Mouse (Mus musculus) thymus, postnatal 14 days (tissue): ENCODE results near the gene Sun1.

Source experiments
- DNase-seq: peaks from one replicate; pipeline ENCODE4 v3.0.0; 2021

Sun1 gene

DNA sequence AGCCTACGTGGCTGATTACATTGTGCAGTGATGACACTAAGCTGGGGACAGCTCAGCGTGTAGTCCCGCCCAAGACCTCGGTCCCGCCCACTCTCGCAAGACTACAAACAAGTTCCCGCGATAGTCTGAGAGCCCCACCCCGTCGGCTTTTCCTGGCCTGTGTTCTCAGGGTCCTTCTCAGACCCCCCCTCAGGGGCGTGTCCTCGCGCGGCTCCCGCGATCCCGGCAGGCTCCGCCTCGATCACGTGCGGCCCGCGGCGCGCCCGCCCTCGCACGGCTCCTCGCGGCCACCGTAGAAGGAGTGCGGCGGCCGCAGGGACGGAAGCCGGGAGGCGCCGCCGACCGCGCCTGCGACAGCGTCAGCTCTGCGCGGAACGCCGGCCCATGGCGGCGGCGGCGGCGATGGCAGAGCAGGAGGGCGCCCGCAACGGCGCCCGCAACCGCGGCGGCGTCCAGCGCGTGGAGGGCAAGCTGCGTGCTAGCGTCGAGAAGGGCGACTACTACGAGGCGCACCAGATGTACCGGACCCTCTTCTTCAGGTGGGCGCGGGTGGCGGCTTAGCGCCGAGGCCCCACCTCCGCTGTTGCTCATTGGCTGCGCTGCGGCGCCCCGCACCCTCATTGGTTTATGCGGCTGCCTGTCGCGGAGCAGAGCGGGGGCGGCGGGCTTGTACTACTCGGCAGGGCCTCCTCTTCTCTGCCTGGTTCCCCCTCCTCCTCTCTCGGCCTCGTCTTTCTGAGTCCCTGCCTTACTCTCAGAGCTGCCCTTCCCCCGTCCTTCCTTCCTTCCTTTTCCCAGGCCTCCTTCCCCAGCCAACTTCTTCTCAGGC, 51.9 kb downstream of the Sun1 start, which contains the start of gene Get4:
Gene Get4 (plus strand): TSS at position 244 of the 829 bp plus-strand sequence.
- peak; percentile 100 for DNase-seq

GRCm38 (mm10) chr5:139252910-139253245, 52.4 kb downstream of the Sun1 start:
- no peak for DNase-seq

DNA sequence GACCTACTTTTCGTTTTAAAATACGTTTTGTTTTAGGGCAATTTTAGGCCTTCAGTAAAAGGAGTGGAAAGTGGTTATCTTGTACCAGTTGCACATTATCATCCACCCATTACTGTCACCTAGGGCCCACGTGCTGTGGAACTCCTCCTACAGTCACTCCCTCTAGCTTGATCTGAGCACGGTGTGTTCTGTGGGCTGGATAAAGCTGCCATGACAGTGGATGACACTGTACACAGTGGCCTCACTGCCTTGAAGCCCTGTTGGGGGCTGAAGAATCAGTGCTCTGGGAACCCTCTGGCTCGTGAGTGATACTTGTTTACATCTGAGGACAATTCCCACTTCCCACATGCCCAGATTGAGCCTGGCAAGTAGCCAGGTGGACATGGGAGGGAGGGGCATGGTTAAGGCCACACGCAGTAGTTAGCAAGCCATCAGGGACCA, 52.9 kb downstream of the Sun1 start:
- peak; percentile 23 for DNase-seq

DNA sequence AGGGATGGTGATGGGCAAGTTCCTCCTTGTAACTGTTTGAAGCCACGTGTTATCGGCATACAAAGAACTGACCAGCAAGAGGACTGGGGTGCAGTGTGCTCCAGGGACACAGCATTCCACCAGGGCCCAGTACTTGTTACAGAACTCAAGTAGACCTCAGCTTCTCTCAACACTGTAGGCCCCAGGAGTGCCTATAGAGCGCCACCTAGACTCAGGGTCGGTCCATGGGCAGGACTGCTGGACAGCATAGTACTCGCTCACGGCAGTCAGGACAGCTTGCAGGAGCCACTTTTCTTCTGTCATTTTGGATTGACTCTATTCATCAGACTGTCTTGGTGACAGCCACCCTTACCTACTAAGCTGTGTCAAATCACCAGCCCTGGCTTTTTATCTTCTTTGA, 54.5 kb downstream of the Sun1 start:
- DNase-seq = no peak

GRCm38 (mm10) chr5:139255777-139256176, 55.3 kb downstream of the Sun1 start:
- no peak for DNase-seq

DNA sequence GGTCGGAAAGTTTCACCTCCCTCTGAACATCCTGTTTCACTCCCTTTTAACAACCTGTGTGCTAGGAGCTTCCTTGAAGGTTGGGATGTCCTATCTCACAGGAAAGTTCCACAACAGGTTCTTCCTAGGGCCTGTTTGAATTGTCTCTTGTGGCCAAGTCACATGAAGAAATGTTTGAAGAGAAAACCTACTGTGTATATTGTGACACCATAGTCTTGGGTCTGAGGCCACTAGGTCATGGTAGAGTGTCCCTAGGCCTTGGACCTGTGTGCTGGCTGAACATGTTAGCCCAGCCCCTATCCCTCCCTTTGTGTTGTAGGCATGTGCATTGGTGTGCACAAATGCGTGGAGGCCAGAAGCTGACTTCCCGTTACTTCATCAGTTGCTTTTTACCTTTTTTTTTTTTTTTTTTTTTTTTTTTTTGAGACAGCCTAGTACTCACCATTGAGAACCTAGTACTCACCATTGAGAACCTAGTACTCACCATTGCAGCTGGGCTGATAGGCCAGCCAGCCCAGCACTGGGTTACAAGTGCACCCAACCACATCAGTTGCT, 55.9 kb downstream of the Sun1 start:
- no peak for DNase-seq

GRCm38 (mm10) chr5:139257265-139257664, 56.8 kb downstream of the Sun1 start:
- no peak for DNase-seq

DNA sequence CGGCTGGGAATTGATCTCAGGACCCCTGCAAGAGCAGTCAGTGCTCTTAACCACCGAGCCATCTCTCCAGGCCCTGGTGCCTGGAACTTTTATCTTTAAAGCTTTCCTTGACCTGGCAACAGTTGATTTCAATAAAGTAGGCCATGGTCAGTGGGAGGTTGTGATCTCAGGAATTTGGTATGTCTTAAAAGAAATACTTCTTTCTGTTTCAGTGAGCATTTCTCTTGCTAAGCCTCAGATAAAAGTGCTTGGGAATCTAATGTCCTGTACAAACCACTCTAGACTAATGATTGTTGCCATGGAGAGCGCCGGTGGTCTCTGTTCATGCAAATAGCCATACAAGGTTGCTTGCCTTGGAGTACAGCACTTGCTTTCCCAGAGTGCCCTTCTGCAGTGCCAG, 57.4 kb downstream of the Sun1 start:
- DNase-seq = no peak

DNA sequence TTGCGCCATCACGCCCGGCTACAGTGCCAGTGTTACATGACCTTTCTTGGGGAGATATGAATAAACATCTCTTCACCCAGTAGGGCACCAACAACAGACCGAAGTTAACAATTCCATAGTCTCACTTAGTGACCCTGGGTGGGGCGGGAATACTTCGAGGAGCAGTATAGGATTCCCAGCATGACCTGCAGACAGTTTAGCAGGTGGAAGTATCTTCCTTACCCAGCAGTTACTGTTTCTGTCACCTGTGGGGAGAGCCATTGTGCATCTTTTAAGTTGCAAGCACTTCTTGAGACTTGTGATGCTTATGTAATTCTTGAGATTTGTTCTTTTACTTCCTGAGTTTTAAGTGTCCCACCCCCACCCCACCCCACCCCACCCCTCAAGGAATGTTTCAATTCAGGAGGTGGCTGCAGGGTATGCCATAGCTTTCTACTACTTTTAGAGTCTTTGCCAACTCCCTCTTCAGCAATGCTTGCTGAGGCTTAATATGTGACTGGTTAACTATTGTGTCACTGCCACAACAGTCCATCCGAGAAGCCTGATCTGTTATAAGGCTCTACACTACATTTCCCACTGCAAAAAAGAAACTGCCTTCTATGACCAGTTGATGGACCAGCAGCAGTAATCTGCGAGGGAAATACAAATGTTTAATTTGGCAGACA, 58.1 kb downstream of the Sun1 start:
- no peak for DNase-seq

- no peak for DNase-seq
These were observed 59.4 kb downstream of the Sun1 start for GRCm38 (mm10) chr5:139259853-139260252.

GRCm38 (mm10) chr5:139261403-139261802, 61.0 kb downstream of the Sun1 start:
- no peak for DNase-seq

DNA sequence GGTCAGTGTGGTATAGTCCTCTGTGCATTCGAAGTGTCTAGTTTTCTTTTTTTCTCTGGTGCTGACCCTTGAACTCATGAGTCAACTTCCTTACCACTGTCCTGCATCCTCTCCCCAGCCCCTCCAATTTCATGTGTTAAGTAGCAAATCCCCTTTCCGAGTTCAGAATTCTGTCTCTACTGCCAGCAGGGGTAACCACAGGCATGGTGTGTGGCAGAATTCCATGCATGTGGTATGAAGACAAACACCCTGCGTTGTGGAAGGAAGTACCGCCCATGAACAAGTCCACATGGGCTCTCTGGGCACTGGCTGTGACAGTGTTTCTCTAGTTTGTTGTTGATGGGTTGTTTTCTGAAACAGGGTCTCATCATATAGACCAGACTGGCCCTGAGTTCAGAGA, 67.2 kb downstream of the Sun1 start:
- DNase-seq = no peak

DNA sequence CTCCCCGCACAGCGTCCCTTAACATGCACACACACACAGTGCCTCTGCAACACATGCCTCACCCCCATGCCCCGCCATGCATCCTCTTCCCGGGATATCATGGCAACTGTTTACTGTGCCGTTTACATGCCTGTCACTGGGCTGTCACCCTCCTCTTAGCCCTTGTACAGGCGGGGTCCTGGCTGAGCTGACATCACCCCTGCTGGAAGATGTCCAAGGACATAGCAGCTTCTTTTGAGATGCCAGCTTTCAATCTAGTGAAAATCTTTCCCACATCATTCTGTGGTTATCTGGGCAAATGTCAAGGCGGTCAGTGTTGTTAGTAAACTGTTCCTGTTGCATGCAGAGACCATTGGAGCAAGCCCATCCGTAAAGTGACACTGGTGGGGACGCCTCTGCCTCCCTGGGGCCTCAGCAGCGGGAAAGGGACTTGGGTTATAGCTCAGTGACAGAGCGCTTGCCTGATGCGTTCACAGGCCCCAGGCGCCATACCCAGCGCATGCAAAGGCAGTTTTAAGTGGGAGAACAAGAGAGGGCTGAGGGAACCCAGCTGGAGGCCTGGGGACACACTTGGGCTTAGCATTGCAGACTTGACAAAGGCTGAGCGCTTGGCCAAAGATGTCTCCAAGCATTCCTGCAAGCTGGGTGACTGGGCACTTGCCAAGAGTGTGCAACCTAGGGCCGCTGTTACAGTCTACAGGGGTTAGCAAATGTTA, 70.5 kb downstream of the Sun1 start:
- DNase-seq = no peak

- DNase-seq = no peak
These were observed 71.6 kb downstream of the Sun1 start for GRCm38 (mm10) chr5:139271994-139272554.

- DNase-seq = no peak
These were observed 76.8 kb downstream of the Sun1 start for GRCm38 (mm10) chr5:139277287-139277686.

DNA sequence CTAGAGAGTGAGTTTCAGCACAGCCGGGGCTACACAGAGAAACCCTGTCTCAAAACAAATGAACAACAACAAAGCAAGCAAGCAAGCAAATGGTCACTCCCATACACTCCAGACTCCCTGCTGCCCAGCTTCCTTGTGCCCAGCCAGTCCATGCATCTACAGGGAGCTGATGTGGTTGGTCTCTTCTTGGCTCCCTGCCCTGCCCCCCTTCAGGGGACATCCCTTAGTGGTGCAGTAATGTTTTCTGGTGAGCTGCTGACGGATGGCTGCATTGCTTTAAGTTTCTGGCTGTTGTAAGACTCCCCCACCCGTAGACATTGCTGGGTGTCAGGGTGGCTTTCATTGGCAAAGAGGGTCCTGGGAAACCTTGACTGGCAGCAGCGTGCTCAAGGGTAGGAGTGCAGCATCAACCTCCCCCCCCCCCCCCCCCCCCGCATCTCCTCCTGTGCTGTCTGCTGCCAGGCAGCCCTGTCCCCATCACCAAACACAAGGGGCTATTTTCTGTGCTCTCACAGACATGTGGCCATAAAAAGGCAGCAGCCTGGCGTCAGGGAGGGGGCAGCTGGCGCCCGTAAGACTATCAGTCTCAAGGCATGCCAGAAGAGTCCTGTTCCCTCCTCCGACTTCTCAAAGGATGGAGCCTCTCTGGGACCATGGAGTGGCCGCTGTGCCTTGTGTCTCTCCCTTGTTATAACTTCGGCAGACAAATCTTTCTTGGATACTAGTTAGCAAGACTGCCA, 81.1 kb downstream of the Sun1 start:
- no peak for DNase-seq

DNA sequence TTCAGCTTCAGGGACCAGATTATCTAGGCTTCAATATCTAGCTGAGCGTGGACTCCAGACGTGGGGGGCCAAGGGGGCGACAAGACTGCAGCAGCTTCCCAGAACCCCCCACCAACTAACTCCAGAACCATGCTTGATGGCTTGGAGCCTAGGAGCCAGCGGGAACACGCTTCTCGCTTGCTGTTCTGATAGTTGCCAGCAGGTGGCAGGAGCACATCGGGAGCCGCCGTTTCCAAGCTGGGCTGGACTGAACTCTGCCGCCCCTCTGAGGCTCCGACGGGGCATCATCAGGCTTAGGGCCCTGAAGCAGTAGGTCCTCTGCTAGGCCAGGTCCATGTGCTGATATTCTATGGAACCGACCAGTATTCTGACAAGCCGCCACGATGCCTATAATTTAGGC, 81.8 kb downstream of the Sun1 start:
- peak; percentile 77 for DNase-seq

- DNase-seq = no peak
These were observed 83.2 kb downstream of the Sun1 start for GRCm38 (mm10) chr5:139283460-139284180.

GRCm38 (mm10) chr5:139285383-139286067, 85.1 kb downstream of the Sun1 start:
- DNase-seq = no peak

DNA sequence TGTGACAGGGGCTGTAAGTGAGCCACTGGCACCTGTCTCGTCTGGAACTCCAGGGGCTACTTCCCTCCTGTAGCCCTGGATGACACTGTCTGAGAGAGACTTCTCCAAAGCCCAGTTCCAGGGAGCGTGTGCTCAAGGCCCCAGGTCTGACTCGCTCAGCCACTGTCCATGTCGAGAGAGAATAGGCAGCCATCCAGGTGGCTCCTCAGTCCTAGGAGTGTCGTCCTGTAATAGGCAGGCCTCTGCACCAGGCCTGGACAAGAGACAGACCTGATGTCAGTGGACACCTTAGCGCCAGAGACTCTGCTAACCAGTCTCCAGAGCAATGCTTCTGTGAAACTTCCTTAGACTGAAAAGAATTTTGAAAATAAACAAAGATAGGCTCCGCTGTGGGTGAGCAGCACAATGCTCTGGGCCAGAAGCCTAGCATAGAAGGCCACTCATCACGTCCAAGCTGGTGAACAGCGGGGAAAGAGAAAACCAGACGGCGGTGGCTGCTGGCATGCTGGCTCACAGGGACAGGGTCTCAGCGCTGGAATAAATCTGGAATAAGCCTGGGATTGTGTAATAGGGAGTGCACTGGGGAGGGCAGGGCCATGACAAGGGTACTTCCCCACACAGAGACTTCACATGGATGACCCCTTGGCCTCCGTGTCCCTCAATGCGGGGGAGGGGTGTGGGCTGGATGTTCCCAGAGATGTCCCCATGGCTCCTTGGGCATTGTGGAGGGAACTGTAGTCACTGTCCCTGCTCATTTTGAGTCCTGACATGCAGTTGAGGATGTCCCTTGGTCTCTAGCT, 85.9 kb downstream of the Sun1 start:
- DNase-seq = no peak
